Mouse (Mus musculus) MEL (cell line): ENCODE results near the gene Gmpr.

Source experiments
- CTCF ChIP-seq, 3 experiments: IDR thresholded peaks in 2 of 3; conservative IDR thresholded peaks in 1 of 3; 2 replicates each; pipeline ENCODE4 v1.5.1; 2011 to 2012; ENCODE audit warnings: low read length in 3 of 3, low read depth in 2 of 3, mild to moderate bottlenecking in 2 of 3, improper control_type of control experiment in 1 of 3, inconsistent platforms in 1 of 3, mixed read lengths in 1 of 3, moderate library complexity in 1 of 3; ENCODE audit not compliant: control insufficient read depth in 1 of 3, insufficient read depth in 1 of 3, poor library complexity in 1 of 3, severe bottlenecking in 1 of 3
- E2F4 ChIP-seq: IDR thresholded peaks from 2 replicates; pipeline ENCODE4 v1.6.1; 2011; ENCODE audit warnings: low read depth, low read length, improper control_type of control experiment, borderline replicate concordance
- ELF1 ChIP-seq: IDR thresholded peaks from 2 replicates; pipeline ENCODE4 v1.6.1; 2014; ENCODE audit warnings: low read depth, mild to moderate bottlenecking, inconsistent platforms, low read length, improper control_type of control experiment, moderate library complexity
- EP300 ChIP-seq, 2 experiments: IDR thresholded peaks; 2 replicates each; pipeline ENCODE4 v1.6.1; 2011; ENCODE audit warnings: improper control_type of control experiment in 2 of 2, low read length in 2 of 2, low read depth in 1 of 2, mild to moderate bottlenecking in 1 of 2
- POLR2A ChIP-seq, 2 experiments: IDR thresholded peaks; 2 replicates each; pipeline ENCODE4 v1.6.1; 2011 to 2012; ENCODE audit warnings: low read length in 2 of 2, mild to moderate bottlenecking in 2 of 2, control low read depth in 1 of 2, improper control_type of control experiment in 1 of 2, low read depth in 1 of 2, moderate library complexity in 1 of 2; ENCODE audit not compliant: control insufficient read depth in 1 of 2, insufficient read depth in 1 of 2, poor library complexity in 1 of 2

- no peak for TF ChIP-seq POLR2A (IDR thresholded peaks at IDR 0.05; ENCODE audit: control insufficient read depth in 1 of 2, insufficient read depth in 1 of 2, low read depth in 1 of 2, low read length in 2 of 2, poor library complexity in 1 of 2)
- no peak for TF ChIP-seq CTCF (IDR thresholded peaks at IDR 0.05 in 2 of 3, conservative IDR thresholded peaks at IDR 0.05 in 1 of 3; ENCODE audit: control insufficient read depth in 1 of 3, insufficient read depth in 1 of 3, low read depth in 2 of 3, low read length in 3 of 3, poor library complexity in 1 of 3, severe bottlenecking in 1 of 3)
- TF ChIP-seq EP300 (IDR thresholded peaks at IDR 0.05; ENCODE audit: low read depth in 1 of 2, low read length in 2 of 2), result no peak
- no peak for TF ChIP-seq ELF1
- TF ChIP-seq E2F4, result no peak
Measured at GRCm38 (mm10) chr13:45493846-45494245, 13.4 kb upstream of the Gmpr start.
